In the genomic region with DNA sequence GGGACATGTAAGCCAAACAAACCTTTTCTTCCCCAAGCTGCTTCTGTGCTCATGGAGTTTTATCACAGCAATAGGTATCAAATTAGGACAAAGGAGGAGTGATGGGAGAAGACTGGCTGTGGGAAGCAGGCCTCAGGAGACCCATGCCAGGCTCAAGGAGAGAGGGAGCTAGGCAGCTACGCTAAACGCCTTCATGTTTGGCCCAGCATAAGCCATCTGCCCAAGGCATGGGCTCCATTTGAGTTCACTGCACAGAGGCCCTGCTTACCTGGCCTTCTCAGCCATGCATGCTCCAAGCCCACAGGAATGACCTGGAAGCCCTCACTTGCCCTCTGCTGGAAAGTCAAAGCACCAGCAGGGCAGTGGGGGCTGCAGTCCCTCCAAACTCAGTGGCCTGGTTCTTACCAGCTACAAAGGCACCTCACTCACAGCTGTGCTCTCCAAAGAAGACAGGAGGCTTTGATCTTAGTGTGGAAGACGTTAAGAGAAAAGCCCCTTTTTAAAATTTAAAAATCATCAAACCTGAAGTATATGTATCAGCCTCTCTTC, we compare ENCODE assay signal across 11 mouse cellular contexts.
DNase-seq lines count a peak whose midpoint lies in the region; ATAC-seq and TF ChIP-seq lines count a peak whose summit lies in the region.
"Had no signal": no experiment of that assay in that cellular context is flagged by ENCODE, and none has a peak within 500 bp of the region (broad histone marks: within the 10 kb centered on the region; RNA-seq: fewer than 3 reads in every experiment).

No protein-coding gene starts in this region.

- H3K4me2 ChIP-seq in heart, embryonic 12.5 days, result no peak overlapping the region
- no peak overlapping the region for H3K4me2 ChIP-seq in kidney, postnatal 0 days (ENCODE audit: low read length)
- H3K4me2 ChIP-seq: embryonic facial prominence, embryonic 15.5 days; limb, embryonic 12.5 days had no signal

- no peak for ATAC-seq in heart, embryonic 12.5 days (ENCODE audit: insufficient number of reproducible peaks, low FRiP score)
- ATAC-seq in kidney, postnatal 0 days (replicated peaks; ENCODE audit: low FRiP score, low read depth), result no peak

- WGBS in heart, embryonic 12.5 days, result 76% methylated on average over 3 of the region's 3 CpGs
- 88% methylated on average over 3 of the region's 3 CpGs for WGBS in heart, embryonic 10.5 days
- 83% methylated on average over 3 of the region's 3 CpGs for WGBS in kidney, postnatal 0 days

- DNase-seq in heart, embryonic 10.5 days (ENCODE audit: low spot score), result no peak
- no peak for DNase-seq in kidney, postnatal 0 days (ENCODE audit: low spot score)
- no peak for DNase-seq in kidney, adult 11 months
- peak; percentile 29 for DNase-seq in MN1 (ENCODE audit: low spot score)
- DNase-seq in thymus, adult 18-20 months, result peak; percentile 13 to 35
- DNase-seq in cerebellum, adult 11-12 months, result no peak
- DNase-seq in testis, postnatal 14 days (ENCODE audit: low spot score), result no peak
- DNase-seq: kidney, adult 9 months had no signal

- peaks cover 8% of the 10 kb centered on the region; the same call in 1 of the 2 replicates for H3K36me3 ChIP-seq in heart, embryonic 12.5 days
- peaks cover 13% of the 10 kb centered on the region; the same call in 1 of the 2 replicates for H3K36me3 ChIP-seq in heart, embryonic 10.5 days
- peaks cover 6% of the 10 kb centered on the region; the same call in 1 of the 2 replicates for H3K36me3 ChIP-seq in kidney, postnatal 0 days (ENCODE audit: insufficient read depth, low read length)

- no peak overlapping the region for H3K9ac ChIP-seq in heart, embryonic 12.5 days
- H3K9ac ChIP-seq in kidney, postnatal 0 days (ENCODE audit: low read depth, low read length), result no peak overlapping the region
- H3K9ac ChIP-seq: embryonic facial prominence, embryonic 15.5 days; limb, embryonic 12.5 days had no signal

- no peaks in the 10 kb centered on the region for H3K9me3 ChIP-seq in heart, embryonic 12.5 days (replicated peaks)
- H3K9me3 ChIP-seq in heart, embryonic 10.5 days, result no peaks in the 10 kb centered on the region
- H3K9me3 ChIP-seq in kidney, postnatal 0 days (replicated peaks; ENCODE audit: low read length), result no peaks in the 10 kb centered on the region
- H3K9me3 ChIP-seq: embryonic facial prominence, embryonic 15.5 days; limb, embryonic 12.5 days had no signal

- peaks cover 39% of the 10 kb centered on the region for H3K4me1 ChIP-seq in heart, embryonic 12.5 days (replicated peaks)
- H3K4me1 ChIP-seq in heart, embryonic 10.5 days, result peaks cover 34% of the 10 kb centered on the region
- peaks cover 10% of the 10 kb centered on the region; the same call in 1 of the 2 replicates for H3K4me1 ChIP-seq in kidney, postnatal 0 days (replicated peaks; ENCODE audit: insufficient read depth, low read length)

- H3K4me3 ChIP-seq in heart, embryonic 12.5 days, result no peak overlapping the region
- H3K4me3 ChIP-seq in heart, embryonic 10.5 days, result no peak overlapping the region
- H3K4me3 ChIP-seq in kidney, postnatal 0 days (replicated peaks; ENCODE audit: low read depth, low read length), result no peak overlapping the region
- H3K4me3 ChIP-seq: embryonic facial prominence, embryonic 15.5 days; limb, embryonic 12.5 days had no signal

- peak; percentile 31; the same call in 1 of the 2 replicates for TF ChIP-seq CTCF in kidney, postnatal 0 days (IDR thresholded peaks at IDR 0.05; ENCODE audit: low read depth)

- H3K27ac ChIP-seq in heart, embryonic 12.5 days (ENCODE audit: poor library complexity, severe bottlenecking), result peak overlapping the region; percentile 52
- H3K27ac ChIP-seq in heart, embryonic 10.5 days, result no peak overlapping the region
- no peak overlapping the region for H3K27ac ChIP-seq in kidney, postnatal 0 days
- H3K27ac ChIP-seq: embryonic facial prominence, embryonic 15.5 days had no signal

- no peaks in the 10 kb centered on the region for H3K27me3 ChIP-seq in heart, embryonic 12.5 days (replicated peaks)
- H3K27me3 ChIP-seq in heart, embryonic 10.5 days (ENCODE audit: insufficient read depth, poor library complexity, severe bottlenecking), result no peaks in the 10 kb centered on the region
- H3K27me3 ChIP-seq in kidney, postnatal 0 days (ENCODE audit: insufficient read depth, low read length), result no peaks in the 10 kb centered on the region
- H3K27me3 ChIP-seq: embryonic facial prominence, embryonic 15.5 days; limb, embryonic 12.5 days had no signal

Comparison
In these comparisons a context has a peak if more than half of its experiments do, and no peak if none do; other contexts are left out.
1. DNase-seq: peak in MN1 (single experiment) and thymus, adult 18-20 months (2 of 2); none in heart, embryonic 10.5 days (single experiment), kidney, postnatal 0 days (single experiment), kidney, adult 11 months (single experiment), cerebellum, adult 11-12 months (single experiment) and testis, postnatal 14 days (single experiment).